Mouse (Mus musculus): ENCODE data around the gene Snrk.
A peak's percentile ranks its signal among the peaks of the same experiment; 100 is the strongest.

Snrk gene

GRCm38 (mm10) chr9:122117112-122117616 lies at the start of gene Snrk:
Gene Snrk, plus strand, starts transcription at chr9:122117266.
- DNase-seq, result peak; percentile 93

DNA sequence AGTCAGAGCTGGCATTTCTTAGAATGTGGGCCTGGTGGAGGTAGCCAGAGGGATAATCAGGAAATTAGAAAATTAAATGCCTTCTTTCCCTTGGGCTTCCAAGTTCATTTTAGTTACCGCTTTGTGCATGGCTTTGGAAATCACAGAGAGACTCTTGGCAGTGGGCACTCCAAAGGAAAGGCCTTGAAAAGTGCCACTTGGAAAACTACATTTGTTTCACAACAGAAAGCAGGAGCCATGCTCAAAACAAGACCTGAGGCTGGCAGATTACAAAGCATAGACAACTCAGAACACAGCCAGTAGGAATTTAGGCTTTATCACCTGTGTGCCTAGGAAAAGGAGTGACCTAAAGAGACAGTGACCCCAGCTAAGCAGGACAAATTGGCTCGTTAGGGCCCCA lies 49.4 kb upstream of the Snrk start:
- no peak for DNase-seq

DNA sequence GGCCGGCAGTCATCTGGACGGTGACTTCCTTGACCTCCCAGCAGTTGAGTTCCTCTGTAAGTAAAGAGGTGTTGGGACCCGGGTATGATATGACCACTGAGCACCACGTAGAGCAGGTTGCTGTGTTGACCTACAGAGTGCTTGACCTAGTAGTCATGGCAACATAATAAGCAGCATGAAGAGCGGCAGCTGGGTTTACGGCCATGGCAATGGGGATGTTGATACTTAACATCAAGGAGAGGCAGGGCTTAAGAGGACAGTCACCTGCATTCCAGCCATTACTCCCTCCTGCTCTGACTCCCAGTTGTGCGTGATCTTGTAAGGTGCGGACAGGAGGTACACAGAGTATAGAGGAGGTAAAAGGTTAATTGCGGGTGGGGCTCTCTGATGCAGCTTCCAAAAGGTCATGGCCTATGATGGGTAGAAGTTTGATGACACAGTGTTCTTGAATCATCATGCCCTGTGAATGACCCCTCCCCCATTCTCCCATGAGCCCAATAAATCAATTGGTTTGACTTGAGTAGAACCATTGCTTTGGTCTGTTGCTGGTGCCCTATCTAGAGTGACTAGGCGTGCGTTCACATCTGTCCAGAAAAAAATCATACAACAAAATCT lies 47.4 kb upstream of the Snrk start:
- DNase-seq, result no peak

DNA sequence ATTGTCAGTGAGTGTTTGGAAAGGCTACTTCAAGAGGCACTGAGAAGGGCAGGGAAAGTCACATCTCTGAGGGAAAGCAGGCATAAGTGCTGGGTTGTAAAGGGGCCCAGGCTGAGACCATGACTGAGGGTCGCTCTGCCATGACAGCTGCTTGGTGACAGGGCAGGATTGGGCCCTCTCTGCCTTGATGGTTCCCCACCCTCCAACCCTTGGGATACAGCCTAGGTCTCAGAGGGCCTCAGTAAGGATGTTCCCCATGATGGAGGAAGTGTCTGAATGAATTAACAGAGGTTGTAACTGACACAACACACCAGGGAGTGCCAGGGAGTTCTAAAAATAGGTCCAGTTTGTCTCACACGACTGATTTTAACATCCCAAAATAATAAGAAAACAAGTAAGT lies 43.1 kb upstream of the Snrk start:
- DNase-seq, result no peak

DNA sequence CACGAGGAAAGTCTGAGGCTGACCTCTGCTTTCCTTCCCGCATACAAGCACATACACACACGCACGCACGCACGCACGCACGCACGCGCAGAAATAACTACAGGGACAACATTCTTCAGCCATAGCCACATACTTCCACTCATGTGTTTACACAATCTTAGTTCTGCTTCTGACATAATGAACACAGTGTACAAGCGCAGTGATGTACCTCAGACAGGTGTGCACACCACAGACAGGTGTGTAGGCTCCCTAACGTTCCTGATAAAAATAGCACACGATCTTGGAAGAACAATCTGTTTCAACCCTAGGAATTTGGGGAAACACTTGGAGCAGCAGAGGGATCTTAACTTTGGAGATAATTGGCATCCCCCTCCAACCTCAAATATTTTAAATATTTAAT lies 42.5 kb upstream of the Snrk start:
- DNase-seq, result no peak

- DNase-seq, result no peak
These were observed 38.6 kb upstream of the Snrk start for GRCm38 (mm10) chr9:122078456-122078855.

DNA sequence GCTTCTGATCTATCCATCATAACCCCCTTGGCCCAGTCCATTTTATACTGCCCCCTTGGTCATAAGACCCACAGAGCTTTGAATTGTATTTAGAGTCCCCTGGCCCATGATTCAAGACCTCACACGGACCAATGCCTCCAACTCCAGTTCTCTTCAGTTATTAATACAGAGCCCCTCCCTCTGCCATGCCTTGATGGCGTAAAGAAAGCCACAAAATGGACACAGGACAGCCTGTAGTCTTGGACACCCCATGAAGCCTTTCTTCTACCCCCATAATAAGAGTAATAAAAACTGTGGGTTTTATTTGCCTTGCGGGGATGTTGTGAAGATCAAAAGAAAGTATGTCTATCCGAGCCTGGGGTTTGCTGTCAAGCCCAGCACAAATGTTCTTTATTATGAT lies 33.4 kb upstream of the Snrk start:
- DNase-seq, result no peak

GRCm38 (mm10) chr9:122084175-122084574 lies 32.9 kb upstream of the Snrk start:
- peak; percentile 87 for DNase-seq

GRCm38 (mm10) chr9:122084636-122085035 lies 32.4 kb upstream of the Snrk start:
- DNase-seq, result no peak

- DNase-seq, result peak; percentile 79
These were observed 32.0 kb upstream of the Snrk start for GRCm38 (mm10) chr9:122085055-122085454.

GRCm38 (mm10) chr9:122085550-122086205 lies 31.4 kb upstream of the Snrk start:
- peak; percentile 54 for DNase-seq

- no peak for DNase-seq
These were observed 30.0 kb upstream of the Snrk start for GRCm38 (mm10) chr9:122087086-122087485.

DNA sequence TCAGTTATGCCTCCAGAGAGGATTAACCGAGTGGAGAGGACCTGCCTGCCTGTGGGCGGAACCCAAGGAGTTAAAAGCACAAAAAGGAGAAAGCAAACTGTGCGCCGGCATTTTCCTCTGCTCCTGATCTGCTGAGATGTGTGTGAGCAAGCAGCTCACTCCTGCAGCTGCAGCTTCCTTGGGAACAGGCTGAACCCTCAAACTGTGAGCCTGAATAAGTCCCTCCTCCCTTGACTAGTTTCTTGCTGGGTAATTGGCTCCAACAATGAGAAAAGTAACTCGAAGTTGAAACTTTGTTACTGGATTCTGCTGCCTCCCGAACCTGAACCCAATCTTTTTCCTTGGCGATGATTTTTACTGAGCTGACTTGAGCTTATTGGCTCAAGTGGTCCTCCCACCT lies 25.9 kb upstream of the Snrk start:
- DNase-seq, result no peak

GRCm38 (mm10) chr9:122091782-122092228 lies 25.3 kb upstream of the Snrk start:
- DNase-seq, result no peak

DNA sequence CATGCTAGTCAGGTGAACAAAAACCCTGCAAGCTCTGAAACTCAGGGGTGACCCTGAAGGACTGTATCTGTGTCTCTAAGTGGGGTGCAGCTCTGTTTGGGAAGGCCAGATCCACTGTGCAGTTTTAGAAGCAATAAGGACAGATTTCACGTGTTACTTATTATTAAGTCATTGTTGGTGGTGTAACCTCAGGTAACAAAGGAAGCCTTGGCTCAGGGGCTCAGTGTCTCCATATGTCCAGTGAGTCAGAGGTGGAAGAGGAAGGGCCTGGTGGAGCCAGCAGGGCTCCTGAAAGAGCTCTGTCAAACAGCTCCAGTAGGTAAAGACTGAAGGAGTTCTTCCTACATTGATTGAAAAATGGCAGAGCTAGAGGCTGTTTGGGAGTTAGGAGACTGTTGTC lies 22.9 kb upstream of the Snrk start:
- no peak for DNase-seq

- no peak for DNase-seq
These were observed 20.1 kb upstream of the Snrk start for GRCm38 (mm10) chr9:122096822-122097511.

- DNase-seq, result no peak
These were observed 19.5 kb upstream of the Snrk start for GRCm38 (mm10) chr9:122097535-122097934.

DNA sequence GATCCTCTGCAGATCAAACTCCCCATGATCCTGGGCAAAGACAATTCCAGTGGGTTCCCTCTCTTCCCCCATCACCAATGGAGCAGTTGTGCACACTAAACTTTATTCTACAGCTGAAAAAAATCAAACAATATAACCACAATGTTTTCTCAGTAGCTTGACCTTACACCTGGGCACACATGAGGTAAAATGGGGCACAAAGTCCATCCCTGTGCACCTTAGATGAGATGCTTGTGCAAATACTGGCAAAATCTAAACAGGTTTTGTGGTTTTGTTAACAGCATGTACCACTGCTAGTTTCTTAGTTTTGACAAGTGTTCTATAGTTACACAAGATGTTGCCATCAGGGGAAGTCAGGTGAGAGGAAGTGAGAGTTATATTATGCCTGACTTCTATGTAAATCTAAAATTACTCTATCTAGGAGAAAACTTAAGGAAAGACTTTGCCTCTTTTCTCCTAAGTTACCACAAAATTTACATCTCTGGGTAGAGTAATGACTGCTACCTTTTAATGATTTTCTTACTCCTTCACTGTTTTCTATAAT lies 16.4 kb upstream of the Snrk start:
- DNase-seq, result no peak

DNA sequence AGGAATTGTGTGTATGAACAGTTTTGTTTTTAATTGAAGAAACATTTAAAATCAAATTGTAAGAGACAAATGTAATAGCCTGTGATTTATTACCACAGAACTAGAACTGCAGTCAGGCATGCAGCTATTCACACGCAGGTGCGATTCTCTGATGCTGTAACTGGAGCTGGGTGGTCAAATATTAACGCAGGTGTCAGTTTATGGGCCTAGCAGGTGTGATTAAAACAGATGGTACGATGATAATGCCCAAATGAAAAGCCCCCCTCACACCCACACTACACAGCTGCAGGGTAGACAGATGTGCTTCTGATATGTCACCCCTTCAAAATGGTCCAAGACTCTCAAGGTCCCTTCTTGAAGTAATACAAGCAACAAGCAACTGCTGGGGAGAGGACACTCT lies 15.9 kb upstream of the Snrk start:
- no peak for DNase-seq

GRCm38 (mm10) chr9:122103550-122104284 lies 13.3 kb upstream of the Snrk start:
- DNase-seq, result no peak

DNA sequence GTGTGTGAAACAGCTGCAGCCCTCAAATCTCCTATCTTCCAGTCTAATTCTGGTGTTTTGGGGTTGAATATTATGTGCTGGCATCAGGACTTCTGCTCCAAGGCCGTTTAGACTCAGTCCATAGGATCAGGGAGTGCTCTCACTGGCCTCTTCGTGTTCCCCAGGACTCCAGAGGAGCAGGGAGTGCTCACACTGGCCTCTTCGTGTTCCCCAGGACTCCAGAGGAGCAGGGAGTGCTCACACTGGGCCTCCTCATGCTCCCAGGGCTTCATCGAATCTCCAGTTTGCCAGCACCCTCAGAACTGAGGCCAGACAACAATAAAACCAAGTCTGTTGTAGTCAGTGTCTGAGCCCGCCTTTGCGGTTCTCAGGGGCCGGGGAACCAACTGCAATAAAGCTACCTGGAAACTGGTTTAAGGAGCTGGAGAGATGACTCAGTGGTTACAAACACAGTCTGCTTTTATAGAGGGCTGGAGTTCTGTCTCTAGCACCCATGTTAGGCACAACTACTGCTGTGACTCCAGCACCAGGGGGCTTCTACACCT lies 12.7 kb upstream of the Snrk start:
- no peak for DNase-seq

DNA sequence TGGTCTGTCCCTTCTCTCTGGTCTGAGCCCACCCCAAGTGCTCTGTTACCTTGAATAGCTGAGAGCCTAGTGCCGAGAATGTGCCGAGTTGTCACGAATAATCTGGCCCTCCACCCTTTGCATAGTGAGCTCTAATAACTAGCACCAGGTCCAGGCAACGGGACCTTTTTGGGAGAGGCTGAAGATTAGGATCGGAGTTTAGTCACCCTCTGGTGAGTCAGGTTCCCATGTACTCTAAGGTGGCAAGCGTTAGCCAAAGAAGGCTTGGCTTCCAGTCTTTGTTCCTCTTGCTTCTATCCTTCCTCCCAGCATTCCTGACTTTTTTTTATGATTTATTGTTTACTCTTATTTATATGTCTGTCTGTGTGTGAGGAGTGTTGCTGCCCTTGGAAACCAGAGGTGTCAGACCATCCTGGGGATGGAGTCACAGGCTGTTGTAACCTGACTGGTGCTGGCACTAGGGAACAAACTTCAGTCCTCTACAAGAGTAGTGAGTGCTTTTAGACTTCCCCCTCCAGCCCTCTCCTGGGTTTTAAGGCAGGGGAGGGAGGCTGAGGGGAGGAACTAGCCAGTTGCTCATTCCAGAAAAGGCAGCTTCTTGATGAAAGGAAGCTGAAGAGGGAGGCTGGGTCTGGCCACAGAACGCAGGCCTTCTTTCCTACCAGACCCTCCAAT lies 9.2 kb upstream of the Snrk start:
- DNase-seq, result no peak
